Mouse (Mus musculus) lung, embryonic 14.5 days (tissue): ENCODE results near the gene Nphs1. TPM values are rescaled to one million over a fixed set of nuclear protein-coding genes. Genes with fewer than 3 reads are reported as not detected.

Experiments
- ATAC-seq: fragments of 200-750 bp; cut with Nextera tagmentation; 2 replicates; pipeline ENCODE4 v1.8.0; 2017; ENCODE audit warnings: mild to moderate bottlenecking, moderate TSS enrichment, moderate library complexity; ENCODE audit not compliant: insufficient read depth
- DNase-seq: peaks from one replicate; pipeline ENCODE4 v3.0.0-alpha.2; 2015
- H3K27ac ChIP-seq: fragments of 300-500 bp; sonication (generic); 2 replicates; pipeline ENCODE4 v1.5.1; 2014; ENCODE audit warnings: low read depth, mild to moderate bottlenecking, moderate library complexity
- H3K27me3 ChIP-seq: fragments of 300-500 bp; sonication (generic); 2 replicates; pipeline ENCODE4 v1.6.1; 2014; ENCODE audit warnings: low read length, control low read depth; ENCODE audit not compliant: insufficient read depth
- H3K36me3 ChIP-seq: fragments of 300-500 bp; sonication (generic); 2 replicates; pipeline ENCODE4 v1.6.1; 2014; ENCODE audit warnings: control low read depth; ENCODE audit not compliant: insufficient read depth
- H3K4me1 ChIP-seq: fragments of 300-500 bp; sonication (generic); 2 replicates; pipeline ENCODE4 v1.6.1; 2014; ENCODE audit warnings: antibody characterized with exemption, control low read depth; ENCODE audit not compliant: insufficient read depth
- H3K4me2 ChIP-seq: fragments of 300-500 bp; sonication (generic); 2 replicates; pipeline ENCODE4 v1.6.1; 2014; ENCODE audit warnings: mild to moderate bottlenecking
- H3K4me3 ChIP-seq: fragments of 300-500 bp; sonication (generic); 2 replicates; pipeline ENCODE4 v1.5.1; 2014; ENCODE audit warnings: low read depth, low read length
- H3K9ac ChIP-seq: fragments of 300-500 bp; sonication (generic); 2 replicates; pipeline ENCODE4 v1.6.1; 2014
- H3K9me3 ChIP-seq: fragments of 300-500 bp; sonication (generic); 2 replicates; pipeline ENCODE4 v1.6.1; 2016; ENCODE audit warnings: low read depth, low read length, control low read depth
- CTCF ChIP-seq: IDR thresholded peaks from 2 replicates; pipeline ENCODE4 v1.5.1; 2016; ENCODE audit warnings: antibody characterized with exemption, low read depth
- WGBS: fragments of 180-500 bp; shearing (Covaris S2); extraction: QIAGEN DNeasy Blood & Tissue Kit; methylation state at CpG from one replicate; pipeline ENCODE4 v1.1.7; 2014; 5-methylcytosine and 5-hydroxymethylcytosine counted together
- polyA plus RNA-seq: library from polyadenylated mRNA; unstranded; fragments of >200 nt; fragmentation: Nextera tagmentation; extraction: Ambion mirVana; gene quantifications from 2 replicates; pipeline ENCODE4 v1.2.1, GENCODE M21; 2014

Nphs1 gene
- polyA plus RNA-seq, 1 experiment from 2014 or later: not detected

DNA sequence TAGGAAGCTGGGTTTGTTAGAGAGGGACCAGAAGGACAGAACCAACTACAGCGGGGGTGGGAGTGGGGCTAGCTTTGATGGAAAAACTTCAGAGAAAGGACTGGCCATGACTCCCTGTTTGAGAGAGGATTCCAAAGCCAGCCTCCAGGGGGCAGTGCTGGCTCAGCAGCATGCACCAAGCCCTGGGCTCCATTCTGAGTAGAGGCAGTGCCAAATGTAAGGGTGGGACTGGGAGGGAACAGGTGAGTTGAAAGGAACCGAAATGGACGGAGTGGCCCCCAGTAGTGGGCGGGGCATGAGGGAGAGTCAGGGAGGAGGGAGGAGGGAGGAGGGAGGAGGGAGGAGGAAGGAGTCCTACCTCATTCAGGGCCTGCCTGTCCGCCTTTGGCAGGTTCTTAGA, 17.4 kb upstream of the Nphs1 start:
- 25% methylated on average over 4 of the region's 5 CpGs for WGBS
- H3K9ac ChIP-seq: no peak overlapping the region
- DNase-seq (peak; percentile 66), ATAC-seq (no peak)
- H3K4me2 ChIP-seq: no peak overlapping the region
- no peaks in the 10 kb centered on the region for H3K9me3 ChIP-seq
- no peaks in the 10 kb centered on the region for H3K36me3 ChIP-seq
- no peak overlapping the region for H3K27ac ChIP-seq
- TF ChIP-seq CTCF: peak; percentile 79
- H3K4me3 ChIP-seq: no peak overlapping the region
- peaks cover 13% of the 10 kb centered on the region for H3K4me1 ChIP-seq
- peaks cover 6% of the 10 kb centered on the region; the same call in 1 of the 2 replicates for H3K27me3 ChIP-seq

GRCm38 (mm10) chr7:30443696-30444095, 14.4 kb upstream of the Nphs1 start:
- Histone ChIP-seq H3K4me3 (peak overlapping the region; percentile 66; the same call in 1 of the 2 replicates), H3K9ac (no peak overlapping the region), H3K4me1 (peaks cover 13% of the 10 kb centered on the region), H3K27me3 (peaks cover 13% of the 10 kb centered on the region), H3K9me3 (no peaks in the 10 kb centered on the region; the same call in 1 of the 2 replicates), H3K4me2 (peak overlapping the region; percentile 86), H3K36me3 (no peaks in the 10 kb centered on the region), H3K27ac (no peak overlapping the region)
- no peak for TF ChIP-seq CTCF
- 23% methylated on average over 9 of the region's 9 CpGs for WGBS
- ATAC-seq (no peak), DNase-seq (peak; percentile 20)

GRCm38 (mm10) chr7:30444154-30444970, 13.8 kb upstream of the Nphs1 start:
- Histone ChIP-seq H3K9me3 (no peaks in the 10 kb centered on the region; the same call in 1 of the 2 replicates), H3K27ac (no peak overlapping the region), H3K4me3 (peak overlapping the region; percentile 66), H3K4me1 (peaks cover 13% of the 10 kb centered on the region), H3K27me3 (peaks cover 13% of the 10 kb centered on the region), H3K4me2 (peak overlapping the region; percentile 86), H3K36me3 (no peaks in the 10 kb centered on the region), H3K9ac (peak overlapping the region; percentile 56)
- no peak for TF ChIP-seq CTCF
- under 1% methylated on average over 38 of the region's 38 CpGs for WGBS
- ATAC-seq (peak; percentile 38; the same call in 1 of the 2 replicates), DNase-seq (peak; percentile 73)

GRCm38 (mm10) chr7:30444971-30445751, 13.0 kb upstream of the Nphs1 start, which contains the start of gene Aplp1:
Gene Aplp1 (minus strand): TSS chr7:30445535.
- peaks cover 13% of the 10 kb centered on the region for H3K27me3 ChIP-seq
- no peaks in the 10 kb centered on the region; the same call in 1 of the 2 replicates for H3K9me3 ChIP-seq
- peak; percentile 77 for ATAC-seq
- H3K27ac ChIP-seq: peak within 1 kb of the TSS; percentile 24; the same call in 1 of the 2 replicates
- under 1% methylated on average over 72 of the region's 72 CpGs for WGBS
- TF ChIP-seq CTCF: no peak
- no peaks in the 10 kb centered on the region for H3K36me3 ChIP-seq
- peaks cover 13% of the 10 kb centered on the region for H3K4me1 ChIP-seq
- H3K4me2 ChIP-seq: peak within 1 kb of the TSS; percentile 86
- DNase-seq: peak; percentile 74
- peak within 1 kb of the TSS; percentile 56 for H3K9ac ChIP-seq
- peak within 1 kb of the TSS; percentile 66 for H3K4me3 ChIP-seq

GRCm38 (mm10) chr7:30450241-30450640, 7.9 kb upstream of the Nphs1 start:
- WGBS: 66% methylated on average over 7 of the region's 7 CpGs
- peaks cover 42% of the 10 kb centered on the region for H3K27me3 ChIP-seq
- no peaks in the 10 kb centered on the region for H3K4me1 ChIP-seq
- H3K36me3 ChIP-seq: no peaks in the 10 kb centered on the region
- H3K9me3 ChIP-seq: no peaks in the 10 kb centered on the region; the same call in 1 of the 2 replicates
- TF ChIP-seq CTCF: no peak
- no peak overlapping the region for H3K9ac ChIP-seq
- H3K4me3 ChIP-seq: no peak overlapping the region
- DNase-seq (no peak), ATAC-seq (no peak)
- H3K27ac ChIP-seq: no peak overlapping the region
- H3K4me2 ChIP-seq: no peak overlapping the region

GRCm38 (mm10) chr7:30453327-30453726, 4.8 kb upstream of the Nphs1 start:
- no peak overlapping the region for H3K27ac ChIP-seq
- H3K36me3 ChIP-seq: no peaks in the 10 kb centered on the region
- no peaks in the 10 kb centered on the region for H3K4me1 ChIP-seq
- ATAC-seq (no peak), DNase-seq (no peak)
- WGBS: 20% methylated on average over 25 of the region's 25 CpGs
- H3K27me3 ChIP-seq: peaks cover 63% of the 10 kb centered on the region
- no peak overlapping the region for H3K9ac ChIP-seq
- H3K9me3 ChIP-seq: no peaks in the 10 kb centered on the region
- TF ChIP-seq CTCF: no peak
- no peak overlapping the region for H3K4me2 ChIP-seq
- H3K4me3 ChIP-seq: no peak overlapping the region

- ATAC-seq: no peak
- 3% methylated on average over 25 of the region's 25 CpGs for WGBS
- H3K36me3 ChIP-seq: no peaks in the 10 kb centered on the region
- H3K9me3 ChIP-seq: no peaks in the 10 kb centered on the region
- peak; percentile 32 for DNase-seq
- H3K27me3 ChIP-seq: peaks cover 67% of the 10 kb centered on the region
- H3K4me2 ChIP-seq: no peak overlapping the region
- no peak overlapping the region for H3K27ac ChIP-seq
- no peak overlapping the region for H3K4me3 ChIP-seq
- no peaks in the 10 kb centered on the region for H3K4me1 ChIP-seq
- TF ChIP-seq CTCF: no peak
- no peak overlapping the region for H3K9ac ChIP-seq
Observed at GRCm38 (mm10) chr7:30453766-30454165, 4.3 kb upstream of the Nphs1 start.
